In the genomic region with DNA sequence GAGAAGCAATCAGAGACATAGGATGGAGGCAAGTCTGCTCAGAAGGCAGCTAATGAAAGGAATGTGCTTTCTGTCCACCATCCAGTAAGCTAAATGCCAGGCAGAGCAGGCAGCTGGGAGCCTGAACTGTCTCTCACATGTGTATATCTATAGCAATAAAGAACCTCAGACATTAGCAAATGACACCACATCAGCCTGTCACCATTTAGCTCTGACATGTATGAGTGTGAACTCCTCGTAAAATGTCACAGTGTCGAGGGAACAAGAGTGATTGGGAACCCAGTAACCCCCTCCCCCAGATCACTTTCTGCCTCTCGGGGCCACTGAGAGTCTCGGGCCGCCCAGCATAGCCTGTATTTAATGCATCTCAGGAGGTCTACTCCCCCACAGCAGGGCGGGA, we compare ENCODE assay signal across 23 mouse cellular contexts.
DNase-seq lines count a peak whose midpoint lies in the region; ATAC-seq and TF ChIP-seq lines count a peak whose summit lies in the region.
"Had no signal": no experiment of that assay in that cellular context is flagged by ENCODE, and none has a peak within 500 bp of the region (broad histone marks: within the 10 kb centered on the region; RNA-seq: fewer than 3 reads in every experiment).

No protein-coding gene starts in this region.

- 25% methylated on average over 6 of the region's 6 CpGs for WGBS in heart, embryonic 11.5 days (ENCODE audit: insufficient replicate concordance)
- 22% methylated on average over 6 of the region's 6 CpGs for WGBS in heart, embryonic 15.5 days
- WGBS in lung, embryonic 14.5 days: 24% methylated on average over 6 of the region's 6 CpGs
- 57% methylated on average over 6 of the region's 6 CpGs for WGBS in lung, postnatal 0 days

- H3K9ac ChIP-seq in heart, embryonic 11.5 days (ENCODE audit: low read depth, low read length): no peak overlapping the region
- H3K9ac ChIP-seq in heart, embryonic 15.5 days: no peak overlapping the region
- no peak overlapping the region for H3K9ac ChIP-seq in lung, embryonic 14.5 days
- no peak overlapping the region for H3K9ac ChIP-seq in lung, postnatal 0 days (replicated peaks; ENCODE audit: low read depth)
- H3K9ac ChIP-seq: embryonic facial prominence, embryonic 13.5 days; forebrain, embryonic 12.5 days; hindbrain, embryonic 15.5 days had no signal

- peaks cover 7% of the 10 kb centered on the region for H3K27me3 ChIP-seq in heart, embryonic 11.5 days (ENCODE audit: control insufficient read depth, insufficient read depth, low read length)
- 0 out of 2 replicates have a peak, but pooled peaks cover 6% of the 10 kb centered on the region for H3K27me3 ChIP-seq in heart, embryonic 15.5 days
- H3K27me3 ChIP-seq in lung, embryonic 14.5 days (ENCODE audit: insufficient read depth, low read length): 0 out of 2 replicates have a peak, but pooled peaks cover 5% of the 10 kb centered on the region
- no peaks in the 10 kb centered on the region for H3K27me3 ChIP-seq in lung, postnatal 0 days (replicated peaks; ENCODE audit: insufficient read depth, low read length)
- H3K27me3 ChIP-seq: embryonic facial prominence, embryonic 13.5 days; forebrain, embryonic 12.5 days; hindbrain, embryonic 15.5 days had no signal

- intact Hi-C loops in heart, postnatal 36 days (cut with DNase I): no loop called here

- H3K4me3 ChIP-seq in heart, embryonic 11.5 days (ENCODE audit: low read depth, low read length): no peak overlapping the region
- no peak overlapping the region for H3K4me3 ChIP-seq in heart, embryonic 15.5 days
- H3K4me3 ChIP-seq in lung, embryonic 14.5 days (ENCODE audit: low read depth, low read length): no peak overlapping the region
- H3K4me3 ChIP-seq in lung, postnatal 0 days (ENCODE audit: low read depth, low read length): no peak overlapping the region
- H3K4me3 ChIP-seq: embryonic facial prominence, embryonic 13.5 days; forebrain, embryonic 12.5 days; hindbrain, embryonic 15.5 days had no signal

- TF ChIP-seq CTCF in lung, embryonic 14.5 days (IDR thresholded peaks at IDR 0.05; ENCODE audit: low read depth): no peak
- TF ChIP-seq CTCF in lung, postnatal 0 days (IDR thresholded peaks at IDR 0.05): no peak

- no peak overlapping the region for H3K27ac ChIP-seq in heart, embryonic 11.5 days (ENCODE audit: low read depth, low read length)
- peak overlapping the region; percentile 10; the same call in 1 of the 2 replicates for H3K27ac ChIP-seq in heart, embryonic 15.5 days
- H3K27ac ChIP-seq in lung, embryonic 14.5 days (ENCODE audit: low read depth): no peak overlapping the region
- H3K27ac ChIP-seq in lung, postnatal 0 days (ENCODE audit: low read length): no peak overlapping the region
- H3K27ac ChIP-seq: embryonic facial prominence, embryonic 13.5 days; forebrain, embryonic 12.5 days; hindbrain, embryonic 15.5 days had no signal

- TF ChIP-seq EP300 in lung, postnatal 0 days (IDR thresholded peaks at IDR 0.05): no peak

- no peaks in the 10 kb centered on the region for H3K9me3 ChIP-seq in heart, embryonic 11.5 days (replicated peaks; ENCODE audit: control insufficient read depth, low read length)
- H3K9me3 ChIP-seq in heart, embryonic 15.5 days (replicated peaks): no peaks in the 10 kb centered on the region
- H3K9me3 ChIP-seq in lung, embryonic 14.5 days (ENCODE audit: low read depth, low read length): no peaks in the 10 kb centered on the region
- no peaks in the 10 kb centered on the region for H3K9me3 ChIP-seq in lung, postnatal 0 days (ENCODE audit: low read length)
- H3K9me3 ChIP-seq: embryonic facial prominence, embryonic 13.5 days; forebrain, embryonic 12.5 days; hindbrain, embryonic 15.5 days had no signal

- no peak for DNase-seq in heart, adult 9 months (ENCODE audit: low spot score in 2 of 2)
- DNase-seq in heart, postnatal 36 days: no peak
- DNase-seq in lung, embryonic 14.5 days: peak; percentile 64
- DNase-seq in lung, postnatal 0 days (ENCODE audit: low spot score): no peak
- DNase-seq in mesoderm, embryonic 11.5 days (ENCODE audit: low read depth, low spot score): peak; percentile 35
- no peak for DNase-seq in right cerebral cortex, postnatal 36 days (ENCODE audit: low spot score in 2 of 2)
- DNase-seq: adrenal gland, postnatal 10 days; B cell, adult 2 months; cerebellum, adult 11 months; cerebellum, adult 8-10 months; cerebellum, postnatal 14 days; gastrocnemius, postnatal 14 days; kidney, adult 8-10 months had no signal

- no peak overlapping the region for H3K4me2 ChIP-seq in heart, embryonic 11.5 days
- no peak overlapping the region for H3K4me2 ChIP-seq in heart, embryonic 15.5 days
- H3K4me2 ChIP-seq in lung, embryonic 14.5 days: no peak overlapping the region
- H3K4me2 ChIP-seq in lung, postnatal 0 days (replicated peaks; ENCODE audit: low read depth, low read length): no peak overlapping the region
- H3K4me2 ChIP-seq: embryonic facial prominence, embryonic 13.5 days; forebrain, embryonic 12.5 days; hindbrain, embryonic 15.5 days had no signal

- H3K4me1 ChIP-seq in heart, embryonic 11.5 days (ENCODE audit: control insufficient read depth, insufficient read depth, low read length): peaks cover 25% of the 10 kb centered on the region
- peaks cover 32% of the 10 kb centered on the region for H3K4me1 ChIP-seq in heart, embryonic 15.5 days (replicated peaks)
- H3K4me1 ChIP-seq in lung, embryonic 14.5 days (ENCODE audit: insufficient read depth): peaks cover 17% of the 10 kb centered on the region
- H3K4me1 ChIP-seq in lung, postnatal 0 days (ENCODE audit: insufficient read depth, low read depth, low read length): no peaks in the 10 kb centered on the region; the same call in 1 of the 2 replicates
- H3K4me1 ChIP-seq: forebrain, embryonic 12.5 days had no signal

- peak; percentile 14; the same call in 1 of the 2 replicates for ATAC-seq in heart, embryonic 11.5 days (replicated peaks; ENCODE audit: insufficient number of reproducible peaks, low FRiP score, low TSS enrichment)
- ATAC-seq in heart, embryonic 15.5 days (replicated peaks; ENCODE audit: insufficient number of reproducible peaks, insufficient read depth, low FRiP score, low read depth): peak; percentile 59; the same call in 1 of the 2 replicates
- peak; percentile 38; the same call in 1 of the 2 replicates for ATAC-seq in lung, embryonic 14.5 days (ENCODE audit: insufficient read depth)
- no peak for ATAC-seq in lung, postnatal 0 days
- ATAC-seq: CD4-positive, CD25-positive, alpha-beta regulatory T cell, adult 4 months; forebrain, embryonic 16.5 days; inflammation-experienced regulatory T-cells, adult 6 months; intestine, postnatal 0 days had no signal

- no peaks in the 10 kb centered on the region for H3K36me3 ChIP-seq in heart, embryonic 11.5 days (ENCODE audit: control insufficient read depth, insufficient read depth, low read length)
- no peaks in the 10 kb centered on the region for H3K36me3 ChIP-seq in heart, embryonic 15.5 days
- H3K36me3 ChIP-seq in lung, embryonic 14.5 days (ENCODE audit: insufficient read depth): no peaks in the 10 kb centered on the region
- H3K36me3 ChIP-seq in lung, postnatal 0 days (ENCODE audit: insufficient read depth, low read length): no peaks in the 10 kb centered on the region
- H3K36me3 ChIP-seq: embryonic facial prominence, embryonic 13.5 days; forebrain, embryonic 12.5 days; G1E; hindbrain, embryonic 15.5 days had no signal

Comparison
In these comparisons a context has a peak if more than half of its experiments do, and no peak if none do; other contexts are left out.
1. DNase-seq: peak in lung, embryonic 14.5 days (single experiment) and mesoderm, embryonic 11.5 days (single experiment); none in heart, adult 9 months (0 of 2), heart, postnatal 36 days (0 of 2), lung, postnatal 0 days (single experiment) and right cerebral cortex, postnatal 36 days (0 of 2).